Mouse (Mus musculus): ENCODE measurements at regions not wholly inside any gene's neighbourhood (a gene's known extent, or its start where the extent isn't known, plus 50 kb on each side); places are given as distances from the start of the nearest gene placed in this dataset.
"Not testable (repeated sequence)": the region's sequence is repeated elsewhere in the genome, so short reads cannot be mapped to it uniquely, and the experiment has no call there.

DNA sequence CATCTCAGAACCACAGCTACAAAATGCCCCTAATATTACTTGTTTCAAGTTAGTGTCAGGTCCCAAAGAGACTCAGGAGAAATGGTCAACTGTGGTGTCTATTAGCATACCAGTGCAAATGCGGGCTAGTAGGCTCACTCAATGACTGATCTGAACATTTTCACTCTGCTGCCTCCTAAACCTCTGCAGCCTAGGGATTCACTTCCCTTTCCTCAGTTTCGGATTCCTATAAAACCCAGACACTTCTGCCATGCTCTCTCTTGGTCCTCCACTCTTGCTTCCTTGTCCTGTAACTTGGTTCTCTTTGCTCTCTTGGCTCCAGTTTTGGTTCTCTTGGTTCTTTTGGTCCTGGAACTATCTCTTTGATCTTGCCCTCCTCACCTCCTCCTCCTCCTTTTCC lies 206.3 kb upstream of the Spef2 start:
- ATAC-seq (ENCODE audit: low TSS enrichment), result no peak

DNA sequence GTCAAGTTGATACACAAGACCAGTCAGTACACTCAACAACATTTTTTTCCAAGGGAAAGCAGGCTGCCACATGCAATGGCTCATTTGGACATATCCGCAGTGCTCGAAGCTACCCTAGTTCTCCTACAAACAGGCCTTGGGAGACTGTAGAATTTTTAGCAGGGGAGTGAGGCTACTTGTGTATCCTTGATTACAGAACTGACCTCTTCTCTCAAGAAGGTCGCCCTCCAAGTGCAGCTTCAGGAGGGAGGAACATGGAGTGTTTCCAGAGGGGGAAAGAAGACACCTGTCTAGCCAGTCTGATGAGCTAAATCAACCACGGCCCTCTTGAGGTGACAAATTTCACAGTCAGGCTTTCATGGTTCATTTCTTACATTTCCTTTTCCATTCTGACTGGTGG lies 202.0 kb upstream of the Prlr start:
- no peak for ATAC-seq (ENCODE audit: low TSS enrichment)

DNA sequence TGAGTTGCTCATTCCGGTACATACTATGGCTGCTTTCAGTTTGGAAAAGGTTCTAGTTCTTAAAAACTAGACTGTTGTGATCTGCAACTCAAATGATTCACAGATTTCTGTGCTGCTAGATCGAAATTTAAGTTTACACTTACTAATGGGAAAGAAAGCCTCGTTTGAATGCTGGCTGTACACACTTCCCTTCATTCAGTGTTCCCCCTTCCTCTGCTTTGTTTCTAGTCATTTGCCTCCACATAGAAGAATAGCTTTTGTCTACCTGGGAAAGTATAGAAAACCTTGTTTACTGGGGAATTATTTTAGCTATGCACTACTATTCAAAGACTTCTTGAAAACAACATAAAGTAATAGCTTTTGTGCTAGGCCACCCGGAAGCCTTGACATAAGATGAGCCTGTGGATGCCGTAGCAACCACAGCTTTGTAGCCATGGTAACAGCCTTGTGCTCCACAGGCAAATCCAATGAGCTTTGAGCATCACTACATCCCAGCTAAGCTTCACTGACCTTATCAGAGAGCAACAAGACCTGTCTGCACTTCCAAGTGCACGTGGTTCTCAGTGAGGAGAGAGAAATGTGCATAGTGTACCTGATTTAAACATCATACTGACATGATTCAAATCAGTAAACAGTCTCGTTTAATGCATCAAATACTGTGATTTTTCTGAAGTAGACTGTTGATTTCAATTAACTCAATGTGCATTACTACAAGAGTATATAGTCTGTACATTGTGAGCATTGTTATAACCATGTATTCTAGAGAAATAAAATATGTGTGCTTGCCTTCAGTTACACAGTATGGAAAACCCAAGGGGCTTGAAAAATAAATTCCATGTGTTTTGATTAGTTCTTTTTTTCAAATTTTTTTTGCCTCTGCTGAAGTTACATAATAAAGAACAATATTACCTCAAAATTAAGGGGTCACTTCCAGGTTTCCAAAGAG lies 165.5 kb upstream of the Prlr start:
- peak; percentile 90 for ATAC-seq (ENCODE audit: low TSS enrichment)

DNA sequence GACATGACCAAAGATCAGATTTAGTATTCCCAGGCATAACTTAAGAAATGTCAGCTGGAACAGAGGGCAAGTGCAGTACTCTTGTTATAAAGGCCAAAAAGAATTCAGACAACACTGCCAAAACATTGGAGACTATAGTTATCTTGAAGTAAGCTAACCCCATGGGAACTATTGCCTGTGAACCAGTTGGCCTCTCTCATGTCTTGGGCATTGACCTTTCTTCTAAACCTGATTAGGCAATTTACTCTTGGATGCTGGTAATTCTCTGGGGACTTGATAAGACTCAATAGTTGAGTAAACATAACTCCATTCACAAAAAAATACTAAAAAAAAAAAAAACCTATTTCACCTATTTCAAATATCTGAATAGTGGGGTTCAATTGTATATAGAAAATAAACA lies 159.8 kb upstream of the Prlr start:
- ATAC-seq (ENCODE audit: low TSS enrichment), result no peak

DNA sequence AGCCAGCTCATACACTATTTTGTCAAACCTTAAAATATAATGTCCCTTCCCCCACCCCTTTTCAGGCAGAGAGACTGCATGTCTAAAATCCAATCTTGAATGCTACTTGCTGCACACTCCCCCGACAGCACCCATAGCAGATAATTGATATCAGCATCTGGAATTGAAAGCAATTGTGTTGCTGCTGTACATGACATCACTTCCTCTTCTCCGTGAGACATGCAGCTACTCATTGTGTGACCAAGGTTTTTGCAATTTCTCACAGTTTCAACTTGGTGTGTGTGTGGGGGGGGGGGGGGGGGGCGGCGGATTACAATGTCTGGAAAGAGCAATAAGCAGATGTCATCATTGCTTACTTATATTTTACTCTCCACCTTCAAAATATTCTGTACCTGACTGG lies 147.1 kb upstream of the Prlr start:
- ATAC-seq (ENCODE audit: low TSS enrichment), result no peak

DNA sequence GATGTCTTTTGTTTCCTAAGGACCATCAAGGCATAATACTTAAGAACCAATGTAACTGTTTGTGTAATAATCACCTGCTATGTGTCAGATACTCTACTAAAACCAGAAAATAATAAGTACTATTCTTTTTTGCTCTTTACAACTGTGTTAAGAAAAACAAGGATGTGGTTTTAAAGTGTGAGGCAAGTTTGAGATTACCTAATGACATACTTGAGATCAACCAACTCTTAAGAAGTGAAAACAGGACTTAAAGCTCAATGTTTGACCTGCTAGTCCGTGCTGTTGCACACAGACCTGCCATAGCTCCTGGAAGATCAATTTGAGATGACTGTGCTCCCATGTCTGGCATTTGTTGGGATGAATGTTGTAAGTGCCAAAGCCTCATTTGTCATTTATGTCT lies 141.5 kb upstream of the Prlr start:
- ATAC-seq (ENCODE audit: low TSS enrichment), result no peak

DNA sequence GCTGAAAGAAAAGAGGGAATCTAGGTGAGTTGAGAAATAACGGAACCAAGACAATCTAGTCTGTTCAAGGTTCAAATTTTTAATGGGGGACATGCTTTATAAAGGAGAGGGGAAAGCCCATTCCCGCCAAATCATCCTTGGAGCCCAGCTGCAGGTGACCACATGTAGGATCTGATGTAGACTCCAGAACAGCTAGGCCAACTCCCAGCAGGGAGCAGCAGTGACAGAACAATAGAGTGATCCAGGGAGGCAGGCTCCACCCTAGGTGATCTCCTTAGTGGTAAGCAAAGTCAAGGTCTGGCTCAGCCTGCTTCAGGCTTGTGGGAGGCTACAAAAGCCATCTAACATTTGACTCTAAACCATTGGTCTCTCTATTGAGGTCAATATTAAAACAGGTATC lies 140.5 kb upstream of the Prlr start:
- ATAC-seq (ENCODE audit: low TSS enrichment), result not testable (repeated sequence)

DNA sequence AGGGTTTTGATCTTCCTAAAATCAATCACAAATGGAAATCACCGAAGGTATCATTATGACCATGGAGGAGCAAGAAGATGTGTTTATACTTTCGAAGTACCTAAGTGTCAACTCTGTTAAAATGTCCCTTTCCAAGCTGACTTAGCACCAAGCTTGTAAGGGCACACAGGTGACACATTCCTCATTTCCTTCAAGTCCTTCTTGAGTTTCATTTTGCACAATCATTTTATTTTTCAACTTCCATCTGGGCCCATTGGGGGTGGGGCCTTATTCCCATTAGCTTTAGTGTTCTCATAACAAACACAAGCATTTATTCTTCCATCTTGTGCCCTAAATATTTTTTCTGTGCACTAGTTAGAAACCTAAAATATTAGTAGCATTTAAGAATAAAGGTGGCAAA lies 103.5 kb upstream of the Prlr start:
- no peak for ATAC-seq (ENCODE audit: low TSS enrichment)

DNA sequence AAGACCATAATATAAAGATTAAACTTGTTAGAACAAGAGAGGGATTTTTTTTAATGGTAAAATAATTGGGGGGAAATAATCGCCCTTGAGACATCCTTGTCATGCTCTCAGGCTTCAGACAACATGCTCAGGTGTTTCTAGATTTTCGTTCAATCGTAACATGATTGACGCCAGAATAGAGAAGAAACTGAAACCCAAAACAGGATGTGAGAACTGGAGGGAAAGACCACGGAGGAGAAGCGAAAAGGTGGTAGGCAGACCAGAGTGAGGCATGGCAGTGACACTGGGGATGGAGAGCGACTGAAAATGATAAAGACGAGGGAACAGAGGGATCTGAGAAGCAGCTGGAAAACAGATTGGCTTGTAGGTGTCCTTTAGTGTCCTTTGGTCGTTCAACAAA lies 102.1 kb upstream of the Prlr start:
- no peak for ATAC-seq (ENCODE audit: low TSS enrichment)

DNA sequence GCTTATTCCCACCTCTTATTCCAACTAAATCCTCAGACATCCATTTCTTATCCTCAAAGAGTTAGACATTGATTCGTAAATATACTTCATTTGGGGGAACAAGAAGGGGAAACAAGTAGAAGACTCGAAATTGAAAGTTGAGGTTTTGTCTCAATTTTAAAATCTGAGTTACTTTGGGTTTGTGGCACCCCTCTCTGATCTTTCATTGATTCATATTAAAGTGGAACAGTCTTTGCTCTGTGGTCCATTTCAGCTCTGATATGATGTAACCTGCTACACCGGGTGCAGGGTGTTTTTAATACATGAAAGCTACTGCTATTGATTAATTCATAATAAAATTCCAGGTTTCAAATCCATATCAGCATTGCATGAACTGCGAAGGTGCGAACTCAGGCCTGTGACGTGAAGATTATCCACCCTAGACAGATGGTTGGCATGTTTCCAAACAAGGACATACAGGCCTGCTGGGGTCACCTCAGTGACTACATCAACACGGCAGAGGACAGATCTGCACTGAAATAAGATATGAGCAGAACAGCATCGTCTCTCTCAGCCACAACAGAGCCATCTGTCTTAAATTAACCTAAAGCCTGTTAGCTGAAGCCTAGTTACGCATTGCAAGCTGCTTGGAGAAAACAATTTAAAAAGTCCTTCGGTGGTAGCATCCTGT lies 101.5 kb upstream of the Prlr start:
- ATAC-seq (ENCODE audit: low TSS enrichment), result no peak

DNA sequence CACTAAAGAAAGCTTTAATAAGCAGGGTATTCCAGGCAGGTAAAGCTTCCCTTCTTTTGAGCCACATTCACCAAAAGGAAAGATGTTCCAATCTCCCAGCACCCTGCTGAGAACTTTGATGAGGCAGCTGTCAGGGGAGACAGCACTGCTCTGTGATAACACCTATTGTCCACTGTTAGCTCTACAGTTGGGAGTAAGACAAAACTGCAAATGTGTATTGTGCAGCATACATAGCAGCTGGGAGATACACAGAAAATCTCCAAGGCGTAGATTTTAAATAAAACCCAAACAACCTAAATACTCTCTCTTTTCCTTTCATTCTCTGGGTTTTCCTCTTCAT lies 101.0 kb upstream of the Prlr start:
- ATAC-seq (ENCODE audit: low TSS enrichment), result no peak

DNA sequence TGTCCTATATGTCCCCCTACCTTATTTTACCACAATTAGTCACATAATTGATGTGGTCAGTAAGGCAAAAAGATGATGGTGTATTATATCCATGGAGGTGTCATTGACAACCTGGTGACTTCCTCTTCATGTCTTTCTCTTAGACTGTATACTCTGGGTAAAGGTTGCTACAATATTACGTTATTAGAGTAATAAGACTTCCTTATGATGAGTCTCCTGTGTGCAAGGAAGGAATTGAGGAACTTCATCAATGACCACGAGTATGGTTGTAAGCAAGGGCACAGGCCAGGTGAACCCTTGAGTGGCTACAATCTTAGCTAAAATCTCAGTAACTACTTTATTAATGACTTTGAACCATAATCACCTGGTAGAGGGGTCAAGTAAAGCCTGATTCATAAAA lies 98.6 kb upstream of the Prlr start:
- ATAC-seq (ENCODE audit: low TSS enrichment), result no peak

DNA sequence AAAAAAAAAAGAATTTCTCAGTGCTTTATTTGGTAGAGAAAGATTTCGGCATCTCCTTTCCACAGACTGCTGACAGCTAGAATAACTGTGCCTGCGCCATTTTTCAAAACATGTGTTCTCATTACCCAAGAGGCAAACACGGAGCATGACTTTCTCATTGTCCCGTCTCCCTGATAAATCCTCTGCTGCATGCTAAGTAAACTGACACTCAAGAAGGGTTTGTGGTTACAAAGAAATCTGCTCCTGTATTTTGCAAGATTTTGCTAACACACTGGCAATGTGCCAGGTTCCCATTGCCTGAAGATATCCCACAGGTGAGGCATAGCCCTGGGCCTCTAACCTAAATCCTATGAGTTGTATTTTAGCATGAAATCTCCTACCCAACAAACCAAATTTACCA lies 97.5 kb upstream of the Prlr start:
- ATAC-seq (ENCODE audit: low TSS enrichment), result no peak

DNA sequence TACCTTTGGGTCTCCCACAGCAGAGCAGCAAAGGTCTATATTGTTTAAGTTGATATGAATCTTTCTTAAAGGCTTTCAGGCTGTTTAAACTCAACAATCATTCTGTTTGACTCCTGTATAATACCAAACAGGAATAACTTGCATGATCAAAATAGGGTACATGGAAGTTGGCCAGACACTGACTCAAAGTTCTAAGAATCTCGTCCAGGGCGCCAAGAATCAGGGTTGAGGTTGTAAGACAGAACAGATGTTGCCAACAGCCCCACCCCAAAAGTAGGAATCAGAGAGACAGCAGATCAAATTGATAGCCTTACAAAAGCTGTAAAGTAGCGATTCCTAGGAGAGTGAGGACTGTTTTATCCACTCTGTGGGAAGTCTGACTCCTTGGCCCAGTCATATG lies 88.3 kb upstream of the Prlr start:
- ATAC-seq (ENCODE audit: low TSS enrichment), result no peak

DNA sequence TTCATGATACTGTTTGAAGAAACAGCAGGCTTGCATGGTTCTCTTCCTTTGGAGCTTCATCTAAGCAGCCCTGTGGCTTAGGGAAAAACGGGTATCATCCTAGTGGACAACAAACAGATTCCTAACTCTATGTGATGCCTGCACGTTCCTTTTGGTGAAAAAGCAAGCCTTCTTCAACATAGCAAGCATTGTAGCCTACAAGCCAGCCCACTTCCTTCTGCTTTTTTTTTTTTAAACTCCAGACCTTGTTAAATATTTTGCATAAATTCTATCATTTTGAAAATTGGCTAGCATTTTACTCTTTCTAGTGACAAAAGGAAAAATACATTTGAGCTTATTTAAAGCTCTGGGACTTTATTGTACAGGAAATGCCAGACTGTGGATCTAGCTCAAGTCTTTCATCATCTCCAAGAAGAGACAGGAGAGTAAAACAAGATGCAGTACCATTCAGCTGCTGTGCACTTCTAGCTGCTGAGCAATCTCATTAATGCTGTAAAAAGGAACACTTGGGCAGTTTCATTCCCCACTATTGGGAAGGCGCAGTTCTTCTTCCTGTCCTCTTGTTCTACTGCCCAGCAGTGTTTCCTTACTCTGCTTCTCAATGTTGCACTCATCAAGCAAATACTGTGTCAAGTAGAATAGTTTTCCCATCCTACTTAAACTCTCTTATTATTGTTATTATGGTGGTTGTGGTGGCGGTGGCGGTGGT lies 86.5 kb upstream of the Prlr start:
- peak; percentile 34; the same call in 1 of the 2 replicates for ATAC-seq (ENCODE audit: low TSS enrichment)

DNA sequence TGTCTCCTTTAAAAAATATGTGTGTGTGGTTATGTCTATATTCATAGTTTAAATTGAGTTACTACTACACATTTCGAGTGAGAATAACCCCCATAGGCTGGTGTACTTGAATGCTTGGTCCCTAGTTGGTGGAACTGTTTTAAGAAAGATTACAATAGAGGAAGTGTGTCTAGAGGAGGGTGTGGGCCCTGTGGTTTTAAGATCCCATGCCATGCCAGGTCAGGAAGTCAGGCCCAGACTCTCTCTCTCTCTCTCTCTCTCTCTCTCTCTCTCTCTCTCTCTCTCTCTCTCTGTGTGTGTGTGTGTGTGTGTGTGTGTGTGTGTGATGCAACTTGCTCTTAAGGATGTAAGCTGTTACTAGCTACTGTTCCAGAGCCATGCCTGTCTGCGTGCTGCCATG lies 73.7 kb upstream of the Prlr start:
- ATAC-seq (ENCODE audit: low TSS enrichment), result no peak

DNA sequence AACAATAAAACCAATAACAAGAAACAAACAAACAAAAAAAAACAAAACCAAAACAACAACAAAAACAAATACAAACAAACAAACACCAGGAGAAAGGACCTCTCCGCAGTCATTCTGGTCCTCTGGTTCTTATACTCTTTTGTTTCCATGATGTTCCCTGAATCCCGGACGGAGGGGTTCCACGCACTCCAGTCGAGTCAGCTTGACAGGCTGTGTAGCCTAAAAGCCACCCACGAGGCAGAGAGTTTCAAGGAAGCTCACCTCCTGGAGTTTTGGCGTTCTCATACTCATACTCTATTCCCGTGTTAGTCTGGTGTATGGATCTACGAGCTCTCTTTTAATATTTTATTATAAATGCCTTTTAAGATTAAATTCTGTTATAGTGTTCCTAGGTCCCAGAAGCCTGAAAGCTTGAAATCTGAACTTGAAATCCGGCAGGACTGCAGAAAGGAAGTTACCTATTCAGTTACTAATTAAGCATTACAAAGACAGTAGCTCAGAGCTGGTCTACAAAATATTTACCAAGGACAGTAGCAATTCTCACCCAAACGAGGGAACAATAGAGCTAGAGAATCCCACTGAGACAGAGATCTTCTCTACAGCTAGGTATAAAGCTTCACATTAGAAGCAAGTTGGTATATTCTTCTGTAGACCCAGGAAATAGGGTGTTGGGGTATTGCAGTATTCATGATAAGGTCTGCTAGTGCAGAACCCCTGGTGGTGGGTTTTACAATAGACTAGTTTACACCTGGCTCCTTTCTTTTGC lies 71.6 kb upstream of the Prlr start:
- not testable (repeated sequence) for ATAC-seq (ENCODE audit: low TSS enrichment)

DNA sequence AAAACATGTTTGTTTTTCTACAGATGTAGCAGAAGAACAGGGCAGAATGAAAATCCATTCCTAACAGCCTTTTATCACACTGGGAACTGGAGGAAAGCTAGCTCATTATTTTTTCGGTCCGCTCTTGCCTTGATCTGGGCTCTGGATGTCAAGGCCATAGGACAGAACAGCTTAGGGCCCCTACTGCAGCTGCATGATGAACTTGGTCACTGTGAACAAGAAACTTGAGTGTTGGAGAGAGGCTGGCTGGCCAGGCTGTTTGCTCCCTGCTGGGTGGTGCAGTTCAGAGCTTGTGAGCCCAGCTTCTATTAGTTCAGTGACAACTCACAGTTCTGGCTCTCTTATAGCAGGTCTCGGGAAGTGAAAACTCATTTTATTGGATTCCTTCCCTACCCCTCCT lies 70.2 kb upstream of the Prlr start:
- no peak for ATAC-seq (ENCODE audit: low TSS enrichment)

Measured in frontal cortex, adult (tissue).